Mouse (Mus musculus) telencephalon, adult 2 months (tissue): ENCODE measurements at regions not wholly inside any gene's neighbourhood (a gene's known extent, or its start where the extent isn't known, plus 50 kb on each side); places are given as distances from the start of the nearest gene placed in this dataset.
A peak's percentile ranks its signal among the peaks of the same experiment; 100 is the strongest.

Experiments
- DNase-seq: peaks from one replicate; pipeline ENCODE4 v3.0.0-alpha.2; 2011; ENCODE audit warnings: low read depth, low spot score

DNA sequence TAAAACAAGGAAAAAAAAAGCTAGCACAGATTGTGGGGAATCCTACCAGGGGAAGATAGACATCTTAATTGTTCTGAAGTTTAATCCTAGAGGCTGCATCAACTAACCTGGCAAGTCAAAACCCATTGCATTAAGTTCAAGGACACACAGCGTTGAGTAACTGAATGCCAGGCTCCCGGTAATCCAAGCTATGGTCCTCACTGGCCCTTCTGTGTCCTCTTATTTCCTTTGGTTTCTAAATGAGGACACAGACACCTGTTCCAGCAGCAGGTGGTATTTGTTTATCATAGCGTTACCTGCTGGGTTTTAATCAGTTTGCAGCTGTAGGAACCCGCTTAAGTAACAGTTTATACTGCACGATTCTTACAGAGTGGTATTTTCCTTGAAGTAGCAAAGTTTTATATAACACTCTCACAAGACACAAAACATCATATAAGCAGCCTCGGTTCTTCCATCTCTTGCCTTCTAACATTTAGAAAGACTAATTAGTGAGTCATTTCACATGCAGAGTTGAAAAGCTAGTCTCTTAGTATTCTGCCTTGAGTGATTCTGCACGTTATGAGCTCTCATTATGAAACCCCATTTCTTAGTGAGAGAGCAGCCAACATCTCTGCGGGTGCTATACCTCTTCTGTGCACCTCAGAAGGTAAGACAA, 1832.0 kb upstream of the Pcdh7 start:
- DNase-seq, result peak; percentile 22

DNA sequence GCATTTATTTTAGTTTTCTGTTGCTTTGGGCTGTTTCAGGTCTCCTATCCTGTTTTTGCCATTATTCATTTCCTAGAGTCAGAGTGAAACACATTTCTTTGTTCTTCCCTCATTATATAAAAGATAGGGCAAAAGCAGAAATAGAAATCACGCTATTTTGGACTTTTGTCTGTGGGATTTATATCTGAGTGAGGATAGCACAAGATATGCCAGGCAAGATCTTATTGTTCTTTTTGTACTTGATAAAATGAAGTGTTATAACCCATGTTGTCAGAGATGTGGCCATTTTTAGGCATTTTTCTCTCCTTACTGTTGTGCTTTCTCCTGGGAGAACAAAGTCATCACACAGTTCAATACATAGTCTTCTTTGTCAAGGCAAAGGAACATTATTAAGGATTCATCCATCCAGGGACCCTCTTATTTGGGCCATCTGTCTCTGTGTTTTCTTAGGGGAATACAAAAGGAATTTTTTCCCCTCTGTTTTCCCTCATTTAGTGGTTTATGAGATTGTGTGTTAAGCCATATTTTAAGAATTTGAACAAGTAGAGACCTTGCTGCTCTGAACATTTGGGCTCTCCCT, 1825.9 kb upstream of the Pcdh7 start:
- peak; percentile 39 for DNase-seq

DNA sequence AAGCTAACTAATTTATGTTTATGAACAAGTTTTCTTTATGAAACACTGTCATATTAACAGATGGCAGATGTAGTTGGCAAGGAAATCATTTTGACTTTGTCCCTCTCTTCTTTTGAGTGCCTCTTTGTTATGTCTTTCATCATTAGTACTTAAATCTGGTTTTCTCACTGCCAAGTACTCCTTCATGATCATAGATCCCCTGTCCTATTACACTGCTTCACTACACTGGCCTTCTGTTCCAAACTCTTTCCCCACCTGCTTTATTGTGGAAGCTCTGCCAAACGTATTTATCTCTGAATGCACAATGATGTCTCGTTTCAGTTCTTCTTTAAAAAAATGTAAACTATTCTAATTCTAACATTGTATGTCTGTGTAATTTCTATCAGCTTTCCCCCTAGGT, 1776.3 kb upstream of the Pcdh7 start:
- no peak for DNase-seq

DNA sequence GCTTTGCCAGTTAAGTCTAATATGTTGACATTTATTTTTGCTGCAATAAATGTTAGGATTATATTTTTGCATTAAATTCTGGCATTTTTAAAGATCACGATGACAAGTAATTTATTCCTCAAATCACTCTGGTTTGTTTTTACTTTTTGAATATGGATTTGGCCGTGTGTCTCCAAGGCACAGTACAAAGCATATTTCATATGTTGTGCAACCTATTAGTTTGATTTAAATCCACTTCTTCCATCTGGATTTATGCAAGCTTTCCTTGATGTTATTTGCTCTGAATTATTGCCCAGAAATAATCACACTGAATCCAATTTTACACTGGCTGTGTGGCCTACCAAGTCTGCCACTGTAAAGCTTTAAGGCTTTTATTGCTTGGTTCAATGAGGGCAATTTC, 1741.3 kb upstream of the Pcdh7 start:
- DNase-seq, result no peak

DNA sequence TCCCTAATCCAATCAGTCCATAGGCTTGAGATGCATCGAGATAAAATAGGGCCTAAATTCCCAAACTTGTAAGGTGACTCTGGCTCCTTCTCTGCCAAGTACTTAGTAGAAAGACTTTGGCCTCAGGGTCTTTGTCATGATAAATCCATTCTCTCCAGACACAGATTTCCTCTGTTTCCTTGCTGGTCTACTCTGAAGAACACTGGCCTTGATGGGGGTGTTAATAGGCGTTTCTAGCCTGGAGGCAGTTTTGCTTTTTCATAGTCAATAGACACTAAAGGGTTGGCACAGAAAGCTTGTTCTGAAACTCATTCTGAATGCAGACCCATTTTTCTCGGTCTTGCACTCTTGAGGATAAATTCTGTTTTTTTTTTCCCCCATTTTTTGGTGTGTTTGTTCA, 1709.9 kb upstream of the Pcdh7 start:
- no peak for DNase-seq

DNA sequence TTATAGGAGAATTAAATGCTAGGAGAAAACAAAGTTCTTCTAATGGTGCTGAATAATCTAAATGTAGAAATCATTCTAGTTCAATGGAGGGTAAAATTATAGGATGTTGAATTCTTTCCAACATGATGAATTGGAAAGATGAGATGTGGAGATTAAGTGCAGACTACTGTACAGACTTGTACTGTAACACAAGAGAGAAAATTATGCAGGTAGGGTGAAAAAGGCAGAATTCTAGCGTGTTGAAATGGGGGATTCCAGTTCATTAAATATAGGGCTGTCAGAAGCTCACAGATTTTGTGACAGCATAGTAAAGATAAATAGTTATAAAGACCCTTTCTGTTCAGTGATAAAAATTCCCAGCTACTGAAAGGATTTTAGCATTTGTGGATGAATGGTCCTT, 1697.3 kb upstream of the Pcdh7 start:
- DNase-seq, result no peak
